Mouse (Mus musculus) CD8-positive naive resting alpha-beta T cell, adult 2 months (primary cell): ENCODE measurements at regions not wholly inside any gene's neighbourhood (a gene's known extent, or its start where the extent isn't known, plus 50 kb on each side); places are given as distances from the start of the nearest gene placed in this dataset.
A peak's percentile ranks its signal among the peaks of the same experiment; 100 is the strongest.

Experiments used
- DNase-seq, 2 experiments: peaks; one replicate each; pipeline ENCODE4 v3.0.0; 2022; ENCODE audit warnings: low read depth in 2 of 2, low spot score in 2 of 2

DNA sequence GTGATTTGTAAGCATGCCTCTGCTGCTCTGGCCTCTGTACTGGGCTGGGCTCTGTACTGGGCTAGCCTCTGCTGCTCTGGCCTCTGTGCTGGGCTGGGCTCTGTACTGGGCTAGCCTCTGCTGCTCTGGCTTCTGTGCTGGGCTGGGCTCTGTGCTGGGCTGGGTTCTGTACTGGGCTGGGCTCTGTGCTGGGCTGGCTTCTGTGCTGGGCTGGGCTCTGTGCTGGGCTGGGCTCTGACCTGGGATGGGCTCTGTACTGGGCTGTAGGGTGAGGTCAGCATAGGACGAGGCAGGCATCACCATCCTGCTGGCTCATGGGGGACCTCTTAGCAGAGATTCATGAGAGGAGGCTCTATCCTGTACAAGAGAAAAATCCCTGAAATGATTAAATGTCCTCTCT, 52.8 kb upstream of the Camk1g start:
- DNase-seq, result no peak

- DNase-seq, result peak; percentile 9 to 27
Measured at GRCm38 (mm10) chr1:193421820-193422219, 51.7 kb upstream of the Camk1g start.

- peak; percentile 49 to 64 for DNase-seq
Measured at GRCm38 (mm10) chr1:193421414-193421813, 51.3 kb upstream of the Camk1g start.
